Mouse (Mus musculus) large intestine, adult 2 months (tissue): Measurements from ENCODE around the gene Acvr1b. TPM values are rescaled to one million over a fixed set of nuclear protein-coding genes. Genes with fewer than 3 reads are reported as not detected.

Experiments
- DNase-seq: peaks from one replicate; pipeline ENCODE4 v3.0.0-alpha.2; 2012; ENCODE audit warnings: low read depth, low spot score
- WGBS: fragments of 180-500 bp; shearing (Covaris S2); methylation state at CpG from one replicate; pipeline ENCODE4 v1.1.7; 2018; 5-methylcytosine and 5-hydroxymethylcytosine counted together
- polyA plus RNA-seq: library from polyadenylated mRNA; depleted of rRNA; stranded (reverse); fragments of >200 nt; gene quantifications from 2 replicates; pipeline ENCODE4 v1.2.3, GENCODE M21; 2012

Gene Acvr1b
- polyA plus RNA-seq, 1 experiment = 31.7 TPM

DNA sequence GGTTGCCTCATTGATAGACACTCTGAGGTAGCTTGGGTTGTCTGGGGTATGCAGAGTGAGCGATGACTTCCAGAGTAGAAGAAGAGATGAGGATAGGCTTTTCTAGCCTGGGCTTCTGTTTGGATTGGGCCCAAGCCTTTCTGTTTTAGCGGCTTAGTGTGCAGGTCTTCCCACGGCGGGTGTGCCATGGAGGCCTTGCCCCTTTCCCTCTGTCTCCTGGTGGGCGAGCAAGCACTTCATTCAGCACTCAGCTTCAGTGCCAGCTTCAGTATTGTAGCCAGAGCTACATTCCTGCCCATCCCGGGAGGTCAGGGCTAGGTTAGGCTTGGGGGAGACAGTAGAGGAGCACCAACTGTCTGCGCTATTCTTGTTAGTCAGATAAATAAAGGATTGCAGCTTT is 18.8 kb downstream of the Acvr1b start:
- WGBS = 75% methylated on average over 7 of the region's 7 CpGs
- no peak for DNase-seq

GRCm38 (mm10) chr15:101193971-101194370 is 20.1 kb downstream of the Acvr1b start:
- whole genome bisulfite sequencing = 88% methylated on average over 6 of the region's 6 CpGs
- no peak for DNase-seq

DNA sequence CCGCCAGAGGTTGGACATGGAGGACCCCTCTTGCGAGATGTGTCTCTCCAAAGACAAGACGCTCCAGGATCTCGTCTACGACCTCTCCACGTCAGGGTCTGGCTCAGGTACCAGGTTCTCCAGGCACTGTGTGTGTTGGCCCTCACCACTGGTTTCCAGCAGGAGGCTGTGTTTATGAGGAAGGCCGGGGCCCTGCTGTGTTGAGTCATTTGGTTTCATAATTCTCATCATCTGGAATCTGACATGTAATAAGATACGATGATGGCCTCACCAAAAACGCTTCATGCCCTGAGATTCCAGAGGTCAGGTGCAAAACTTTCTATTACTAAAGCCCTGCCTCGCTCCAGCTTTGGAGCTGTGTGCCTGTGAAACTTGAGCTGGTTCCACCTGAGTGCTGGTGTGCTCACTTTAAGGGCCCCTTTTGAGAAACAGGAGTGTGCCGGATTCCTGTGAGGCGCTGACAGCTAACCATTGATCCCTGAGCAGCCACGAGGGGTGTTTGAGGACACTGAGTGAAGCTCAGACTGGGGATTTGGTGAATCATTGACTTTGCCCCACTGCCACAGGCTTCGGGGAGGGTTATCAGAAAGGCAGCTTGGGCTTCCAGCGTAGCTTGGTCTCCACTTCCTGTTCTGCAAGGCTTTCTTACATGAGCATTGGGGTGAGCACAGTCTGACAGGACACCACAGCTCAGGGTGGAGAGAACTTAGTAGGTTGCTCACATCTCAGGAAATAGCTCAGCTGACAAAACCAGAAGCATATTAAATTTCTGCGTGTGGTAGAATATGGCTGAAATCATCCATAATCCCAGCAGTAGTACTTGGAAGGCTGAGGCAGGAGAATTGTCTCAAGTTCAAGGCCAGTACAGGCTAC is 21.3 kb downstream of the Acvr1b start:
- DNase-seq = no peak
- 67% methylated on average over 16 of the region's 16 CpGs for WGBS

GRCm38 (mm10) chr15:101196079-101196795 is 22.4 kb downstream of the Acvr1b start:
- DNase-seq = no peak
- WGBS = 92% methylated on average over 8 of the region's 8 CpGs

- no peak for DNase-seq
These were observed 23.1 kb downstream of the Acvr1b start for GRCm38 (mm10) chr15:101196961-101197360.

GRCm38 (mm10) chr15:101197497-101198179 is 23.8 kb downstream of the Acvr1b start:
- 77% methylated on average over 15 of the region's 15 CpGs for WGBS
- no peak for DNase-seq

DNA sequence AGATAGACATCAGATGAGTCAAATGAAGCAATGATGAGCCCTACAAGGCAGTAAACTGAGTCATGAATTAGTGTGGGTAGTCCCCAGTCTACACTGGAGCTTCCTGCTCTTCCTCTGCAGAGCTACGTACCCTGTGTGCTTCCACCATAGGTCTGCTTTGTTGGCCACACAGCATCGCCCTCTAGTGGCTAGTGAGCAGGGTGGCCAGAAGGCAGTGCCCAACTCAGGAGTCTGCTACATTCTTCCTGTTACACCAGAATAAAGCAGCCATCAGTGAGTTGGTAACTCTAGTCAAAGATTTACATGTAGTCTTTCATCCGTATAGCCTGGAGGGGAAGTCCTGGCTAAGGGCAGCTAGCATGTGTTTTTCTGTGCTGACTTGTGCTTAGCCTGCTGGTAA is 24.4 kb downstream of the Acvr1b start:
- WGBS = 10% methylated on average over 3 of the region's 3 CpGs
- DNase-seq = no peak

GRCm38 (mm10) chr15:101198850-101199249 is 25.0 kb downstream of the Acvr1b start:
- DNase-seq = no peak
- 90% methylated on average over 14 of the region's 14 CpGs for WGBS

- WGBS = 98% methylated on average over 9 of the region's 9 CpGs
These were observed 27.0 kb downstream of the Acvr1b start for GRCm38 (mm10) chr15:101200777-101201295.

DNA sequence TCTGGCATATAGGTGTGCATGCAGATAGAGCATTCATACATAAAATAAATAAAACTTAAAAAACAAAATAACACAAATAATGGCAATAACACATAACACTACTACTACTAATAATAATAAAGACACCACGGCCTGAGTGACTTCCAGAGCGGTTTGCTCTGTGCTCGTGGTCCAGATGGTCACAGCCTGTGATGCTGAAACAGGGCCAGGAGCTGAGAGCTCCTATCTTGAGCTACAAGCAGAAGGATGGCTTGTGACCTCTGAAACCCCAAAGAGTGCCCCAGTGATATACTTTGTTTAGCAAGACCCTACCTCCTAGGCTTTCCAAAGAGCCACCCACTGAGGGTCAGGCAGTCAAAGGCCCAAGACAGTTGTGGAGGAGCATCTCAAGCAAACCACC is 27.5 kb downstream of the Acvr1b start:
- WGBS = 89% methylated on average over 3 of the region's 3 CpGs
- DNase-seq = no peak

More at GRCm38 (mm10) chr15:101200777-101201295, 27.0 kb downstream of the Acvr1b start:
- DNase-seq = no peak

GRCm38 (mm10) chr15:101203673-101204072 is 29.8 kb downstream of the Acvr1b start:
- no peak for DNase-seq

GRCm38 (mm10) chr15:101204781-101205180 is 30.9 kb downstream of the Acvr1b start:
- WGBS = 83% methylated on average over 7 of the region's 7 CpGs

More at GRCm38 (mm10) chr15:101203673-101204072, 29.8 kb downstream of the Acvr1b start:
- 44% methylated on average over 4 of the region's 4 CpGs for WGBS

GRCm38 (mm10) chr15:101210228-101210627 is 36.4 kb downstream of the Acvr1b start:
- 68% methylated on average over 6 of the region's 6 CpGs for WGBS

More at GRCm38 (mm10) chr15:101204781-101205180, 30.9 kb downstream of the Acvr1b start:
- no peak for DNase-seq

DNA sequence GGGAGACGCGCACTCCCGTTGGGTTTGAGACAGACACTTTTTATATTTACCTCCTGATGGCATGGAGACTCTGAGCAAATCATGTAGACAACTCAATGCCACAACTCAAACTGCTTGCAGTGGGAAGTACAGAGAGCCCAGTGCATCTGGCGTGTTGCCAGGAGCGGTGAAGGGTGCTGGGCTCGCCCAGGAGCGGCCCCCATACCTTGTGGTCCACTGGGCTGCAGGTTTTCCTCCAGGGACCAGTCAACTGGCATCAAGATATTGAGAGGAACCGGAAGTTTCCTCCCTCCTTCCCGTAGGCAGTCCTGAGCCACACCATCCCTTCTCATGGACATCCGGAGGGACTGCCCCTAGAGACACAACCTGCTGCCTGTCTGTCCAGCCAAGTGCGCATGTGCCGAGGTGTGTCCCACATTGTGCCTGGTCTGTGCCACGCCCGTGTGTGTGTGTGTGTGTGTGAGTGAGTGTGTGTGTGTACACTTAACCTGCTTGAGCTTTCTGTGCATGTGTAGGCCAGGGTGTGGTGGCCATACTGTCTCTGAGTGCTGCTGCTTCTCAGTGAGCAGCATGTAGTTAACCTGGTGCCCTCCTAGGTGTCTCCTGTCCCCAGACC is 37.2 kb downstream of the Acvr1b start:
- DNase-seq = no peak
- 60% methylated on average over 14 of the region's 14 CpGs for WGBS

More at GRCm38 (mm10) chr15:101210228-101210627, 36.4 kb downstream of the Acvr1b start:
- DNase-seq = no peak

GRCm38 (mm10) chr15:101212435-101212834 is 38.6 kb downstream of the Acvr1b start:
- 33% methylated on average over 14 of the region's 14 CpGs for WGBS

DNA sequence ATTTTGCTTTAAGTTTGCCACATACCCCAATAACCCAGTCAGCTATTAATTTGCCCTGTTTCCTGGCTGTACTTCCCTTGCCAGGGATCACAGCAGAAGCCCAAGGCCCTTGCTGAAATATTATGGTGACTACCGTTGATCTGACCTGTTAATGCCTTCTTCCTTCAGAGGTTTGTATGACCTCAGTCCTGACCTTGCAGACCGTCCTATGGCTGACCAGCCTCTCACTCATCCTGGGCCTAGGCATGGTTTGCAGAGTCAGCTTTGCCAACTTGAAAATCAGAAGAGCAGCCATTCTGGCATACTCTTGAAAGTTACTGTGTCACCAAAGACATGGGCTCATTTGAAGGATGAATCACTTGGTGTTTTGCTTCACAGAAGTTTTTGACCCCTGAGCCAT is 41.3 kb downstream of the Acvr1b start:
- DNase-seq = no peak
- 67% methylated on average over 2 of the region's 2 CpGs for WGBS

More at GRCm38 (mm10) chr15:101212435-101212834, 38.6 kb downstream of the Acvr1b start:
- DNase-seq = no peak

GRCm38 (mm10) chr15:101216036-101216435 is 42.2 kb downstream of the Acvr1b start:
- 84% methylated on average over 4 of the region's 4 CpGs for WGBS
- no peak for DNase-seq

- DNase-seq = no peak
- 15% methylated on average over 8 of the region's 8 CpGs for WGBS
These were observed 47.0 kb downstream of the Acvr1b start for GRCm38 (mm10) chr15:101220905-101221297.

DNA sequence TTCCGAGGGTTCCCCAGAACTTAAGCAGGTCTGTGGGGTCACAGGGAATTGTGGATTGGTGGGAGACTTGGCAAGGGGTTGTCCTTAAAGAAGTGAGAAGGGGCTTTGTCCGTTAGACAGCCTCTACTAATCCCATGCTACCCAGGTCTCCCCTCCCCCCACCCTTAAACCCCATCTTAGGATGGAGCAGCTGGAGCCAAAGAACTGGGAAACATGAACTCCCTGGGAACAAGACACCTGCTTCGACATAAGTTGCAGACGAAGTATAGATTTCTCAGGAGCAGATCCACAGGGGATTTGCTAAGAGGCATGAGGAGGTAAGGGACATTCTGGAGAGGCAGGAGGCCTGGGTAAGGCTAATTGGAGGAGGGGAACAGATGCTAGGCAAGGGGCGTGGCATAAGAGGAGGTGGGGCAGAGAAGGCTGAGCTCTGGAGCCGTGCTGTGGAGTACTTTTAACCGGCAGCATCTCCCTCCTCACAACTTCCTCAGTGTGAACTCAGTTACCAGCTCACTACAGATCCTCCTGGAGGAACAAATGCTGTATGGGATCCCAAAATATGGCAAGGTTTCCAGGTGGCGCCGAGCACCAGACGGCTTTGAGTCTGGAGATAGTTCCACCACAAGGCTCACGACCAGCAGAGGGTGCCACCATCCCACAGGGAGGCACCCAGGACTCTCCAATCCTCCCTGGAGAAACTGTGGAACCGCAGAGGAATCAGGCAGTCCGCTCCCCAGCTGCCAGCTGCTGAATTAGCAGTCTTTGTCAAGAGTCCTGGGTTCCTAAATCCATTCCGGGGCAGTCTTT is 47.6 kb downstream of the Acvr1b start:
- peak; percentile 58 for DNase-seq
- WGBS = 10% methylated on average over 14 of the region's 14 CpGs
